Mouse (Mus musculus): Measurements from ENCODE around the gene Hinfp. TPM values are rescaled to one million over a fixed set of nuclear protein-coding genes. Genes with fewer than 3 reads are reported as not detected.

The Hinfp gene
- polyA plus RNA-seq, 1 experiment from 2014 or later = 10.0 TPM

- Histone ChIP-seq H3K36me3 (ENCODE audit: insufficient read depth, low read length) (peaks cover 15% of the 10 kb centered on the region; the same call in 1 of the 2 replicates), H3K9me3 (ENCODE audit: low read length) (no peaks in the 10 kb centered on the region), H3K4me2 (replicated peaks; ENCODE audit: low read depth, low read length) (peak overlapping the region; percentile 98), H3K9ac (replicated peaks; ENCODE audit: low read depth) (peak overlapping the region; percentile 81), H3K4me1 (ENCODE audit: insufficient read depth, low read depth, low read length) (peaks cover 5% of the 10 kb centered on the region), H3K4me3 (ENCODE audit: low read depth, low read length) (peak overlapping the region; percentile 65), H3K27ac (ENCODE audit: low read length) (peak overlapping the region; percentile 83), H3K27me3 (replicated peaks; ENCODE audit: insufficient read depth, low read length) (no peaks in the 10 kb centered on the region)
- under 1% methylated on average over 49 of the region's 50 CpGs for WGBS
- DNase-seq (ENCODE audit: low spot score) (no peak), ATAC-seq (no peak)
- TF ChIP-seq EP300 (IDR thresholded peaks at IDR 0.05) = no peak
- TF ChIP-seq CTCF (IDR thresholded peaks at IDR 0.05) = no peak
Observed at GRCm38 (mm10) chr9:44335331-44336092, 30.0 kb upstream of the Hinfp start.

DNA sequence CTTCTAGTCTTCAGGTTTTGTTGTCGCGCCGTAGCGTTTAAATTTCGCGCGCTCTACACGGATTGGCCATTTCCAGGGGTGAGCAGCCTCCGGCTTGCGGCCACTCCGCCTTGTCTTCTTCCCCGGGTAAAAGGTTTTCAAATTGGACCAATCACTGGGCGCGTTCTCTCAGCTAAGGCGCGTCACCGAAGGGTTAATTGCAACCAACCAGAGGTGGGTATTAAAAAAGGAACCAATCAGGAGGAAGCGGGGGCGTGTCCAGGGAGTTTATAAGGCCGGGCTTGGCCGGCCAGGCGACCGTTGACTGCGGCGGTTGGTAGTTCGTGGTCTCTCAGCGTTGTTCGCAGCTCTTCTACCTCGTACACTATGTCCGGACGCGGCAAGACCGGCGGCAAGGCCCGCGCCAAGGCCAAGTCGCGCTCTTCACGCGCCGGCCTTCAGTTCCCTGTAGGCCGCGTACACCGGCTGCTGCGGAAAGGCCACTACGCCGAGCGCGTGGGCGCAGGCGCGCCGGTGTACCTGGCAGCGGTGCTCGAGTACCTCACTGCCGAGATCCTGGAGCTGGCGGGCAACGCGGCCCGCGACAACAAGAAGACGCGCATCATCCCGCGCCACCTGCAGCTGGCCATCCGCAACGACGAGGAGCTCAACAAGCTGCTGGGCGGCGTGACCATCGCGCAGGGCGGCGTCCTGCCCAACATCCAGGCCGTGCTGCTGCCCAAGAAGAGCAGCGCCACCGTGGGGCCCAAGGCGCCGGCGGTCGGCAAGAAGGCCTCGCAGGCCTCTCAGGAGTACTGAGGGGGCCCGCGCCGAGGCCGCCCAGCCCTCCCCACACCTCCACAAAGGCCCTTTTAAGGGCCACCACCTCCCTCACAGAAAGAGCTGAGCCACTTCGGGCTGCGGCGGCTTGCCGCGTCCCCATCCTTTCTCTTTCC, 29.2 kb upstream of the Hinfp start, which contains the start of gene H2afx:
TSS of gene H2afx (plus strand) at position 299 of the 935 bp plus-strand sequence.
- Histone ChIP-seq H3K9ac (replicated peaks; ENCODE audit: low read depth) (peak within 1 kb of the TSS; percentile 81), H3K36me3 (ENCODE audit: insufficient read depth, low read length) (peaks cover 15% of the 10 kb centered on the region; the same call in 1 of the 2 replicates), H3K9me3 (ENCODE audit: low read length) (no peaks in the 10 kb centered on the region), H3K4me3 (ENCODE audit: low read depth, low read length) (peak within 1 kb of the TSS; percentile 65), H3K4me1 (ENCODE audit: insufficient read depth, low read depth, low read length) (peaks cover 5% of the 10 kb centered on the region), H3K27me3 (replicated peaks; ENCODE audit: insufficient read depth, low read length) (no peaks in the 10 kb centered on the region), H3K4me2 (replicated peaks; ENCODE audit: low read depth, low read length) (peak within 1 kb of the TSS; percentile 98), H3K27ac (ENCODE audit: low read length) (peak within 1 kb of the TSS; percentile 83)
- DNase-seq (ENCODE audit: low spot score) = peak; percentile 100
- ATAC-seq = peak; percentile 96
- peak; percentile 17; the same call in 1 of the 2 replicates for TF ChIP-seq EP300 (IDR thresholded peaks at IDR 0.05)
- TF ChIP-seq CTCF (IDR thresholded peaks at IDR 0.05) = peak; percentile 73
- 1% methylated on average over 79 of the region's 91 CpGs for WGBS

GRCm38 (mm10) chr9:44332918-44333638, 27.6 kb upstream of the Hinfp start:
- Histone ChIP-seq H3K4me3 (ENCODE audit: low read depth, low read length) (no peak overlapping the region), H3K4me2 (replicated peaks; ENCODE audit: low read depth, low read length) (no peak overlapping the region), H3K9ac (replicated peaks; ENCODE audit: low read depth) (no peak overlapping the region), H3K27ac (ENCODE audit: low read length) (no peak overlapping the region), H3K36me3 (ENCODE audit: insufficient read depth, low read length) (peaks cover 11% of the 10 kb centered on the region; the same call in 1 of the 2 replicates), H3K9me3 (ENCODE audit: low read length) (no peaks in the 10 kb centered on the region), H3K4me1 (ENCODE audit: insufficient read depth, low read depth, low read length) (peaks cover 5% of the 10 kb centered on the region), H3K27me3 (replicated peaks; ENCODE audit: insufficient read depth, low read length) (no peaks in the 10 kb centered on the region)
- 93% methylated on average over 13 of the region's 13 CpGs for WGBS
- TF ChIP-seq CTCF (IDR thresholded peaks at IDR 0.05) = no peak
- TF ChIP-seq EP300 (IDR thresholded peaks at IDR 0.05) = no peak
- ATAC-seq = no peak
- no peak for DNase-seq (ENCODE audit: low spot score)

DNA sequence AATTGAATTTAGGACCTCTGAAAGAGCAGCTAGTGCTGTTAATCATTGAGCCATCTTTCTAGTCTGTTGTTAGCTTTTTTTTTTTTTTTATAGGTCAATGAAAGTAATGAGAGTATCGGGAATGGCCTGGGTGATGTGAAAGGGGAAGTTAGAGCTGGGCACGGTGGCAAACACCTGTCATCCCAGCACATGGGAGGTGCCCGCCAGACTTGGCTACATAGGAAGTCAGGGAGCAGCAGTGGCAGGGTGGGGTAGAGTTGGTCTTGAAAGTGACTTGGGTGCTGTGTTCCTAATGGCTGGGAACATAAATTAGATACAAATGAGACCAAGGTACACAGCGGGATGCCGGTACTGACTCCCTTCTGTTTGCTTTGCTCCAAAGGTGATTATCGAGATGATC, 25.3 kb upstream of the Hinfp start:
- no peak overlapping the region for H3K4me3 ChIP-seq (ENCODE audit: low read depth, low read length)
- H3K27ac ChIP-seq (ENCODE audit: low read length) = no peak overlapping the region
- ATAC-seq (no peak), DNase-seq (ENCODE audit: low spot score) (no peak)
- no peaks in the 10 kb centered on the region for H3K27me3 ChIP-seq (replicated peaks; ENCODE audit: insufficient read depth, low read length)
- no peaks in the 10 kb centered on the region for H3K9me3 ChIP-seq (ENCODE audit: low read length)
- H3K4me1 ChIP-seq (ENCODE audit: insufficient read depth, low read depth, low read length) = peaks cover 2% of the 10 kb centered on the region
- H3K36me3 ChIP-seq (ENCODE audit: insufficient read depth, low read length) = peaks cover 11% of the 10 kb centered on the region; the same call in 1 of the 2 replicates
- H3K4me2 ChIP-seq (replicated peaks; ENCODE audit: low read depth, low read length) = no peak overlapping the region
- TF ChIP-seq CTCF (IDR thresholded peaks at IDR 0.05) (no peak), EP300 (IDR thresholded peaks at IDR 0.05) (no peak)
- H3K9ac ChIP-seq (replicated peaks; ENCODE audit: low read depth) = no peak overlapping the region
- 92% methylated on average over 6 of the region's 6 CpGs for WGBS

DNA sequence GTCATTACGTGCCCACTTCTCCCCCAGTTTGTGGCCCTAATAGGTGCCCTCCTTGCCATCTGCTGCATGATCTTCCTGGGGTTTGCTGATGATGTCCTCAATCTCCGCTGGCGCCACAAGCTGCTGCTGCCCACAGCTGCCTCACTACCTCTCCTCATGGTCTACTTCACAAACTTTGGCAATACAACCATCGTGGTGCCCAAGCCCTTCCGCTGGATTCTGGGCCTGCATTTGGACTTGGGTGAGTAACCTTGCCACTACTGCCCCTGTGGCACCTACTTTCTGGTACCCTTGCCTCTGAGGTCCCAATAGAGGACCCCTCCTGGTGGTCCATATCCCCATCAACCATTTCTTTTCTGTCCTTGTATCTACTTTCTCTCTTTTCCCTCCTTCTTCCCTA, 22.5 kb upstream of the Hinfp start:
- DNase-seq (ENCODE audit: low spot score) (no peak), ATAC-seq (no peak)
- H3K4me3 ChIP-seq (ENCODE audit: low read depth, low read length) = no peak overlapping the region
- no peak overlapping the region for H3K9ac ChIP-seq (replicated peaks; ENCODE audit: low read depth)
- peaks cover 7% of the 10 kb centered on the region; the same call in 1 of the 2 replicates for H3K36me3 ChIP-seq (ENCODE audit: insufficient read depth, low read length)
- 78% methylated on average over 5 of the region's 5 CpGs for WGBS
- no peaks in the 10 kb centered on the region for H3K4me1 ChIP-seq (ENCODE audit: insufficient read depth, low read depth, low read length)
- H3K4me2 ChIP-seq (replicated peaks; ENCODE audit: low read depth, low read length) = peak overlapping the region; percentile 83
- no peaks in the 10 kb centered on the region for H3K9me3 ChIP-seq (ENCODE audit: low read length)
- no peaks in the 10 kb centered on the region for H3K27me3 ChIP-seq (replicated peaks; ENCODE audit: insufficient read depth, low read length)
- no peak overlapping the region for H3K27ac ChIP-seq (ENCODE audit: low read length)
- TF ChIP-seq EP300 (IDR thresholded peaks at IDR 0.05) (no peak), CTCF (IDR thresholded peaks at IDR 0.05) (no peak)

Data from lung, postnatal 0 days (tissue).